Mouse (Mus musculus): ENCODE measurements around the gene Kcnk2. TPM values are rescaled to one million over a fixed set of nuclear protein-coding genes. Genes with fewer than 3 reads are reported as not detected.

Gene Kcnk2
- not detected in 2 replicates for total RNA-seq (2015)
- 0.29 TPM in 1 of 2 replicates, not detected in the other for total RNA-seq (2017)

DNA sequence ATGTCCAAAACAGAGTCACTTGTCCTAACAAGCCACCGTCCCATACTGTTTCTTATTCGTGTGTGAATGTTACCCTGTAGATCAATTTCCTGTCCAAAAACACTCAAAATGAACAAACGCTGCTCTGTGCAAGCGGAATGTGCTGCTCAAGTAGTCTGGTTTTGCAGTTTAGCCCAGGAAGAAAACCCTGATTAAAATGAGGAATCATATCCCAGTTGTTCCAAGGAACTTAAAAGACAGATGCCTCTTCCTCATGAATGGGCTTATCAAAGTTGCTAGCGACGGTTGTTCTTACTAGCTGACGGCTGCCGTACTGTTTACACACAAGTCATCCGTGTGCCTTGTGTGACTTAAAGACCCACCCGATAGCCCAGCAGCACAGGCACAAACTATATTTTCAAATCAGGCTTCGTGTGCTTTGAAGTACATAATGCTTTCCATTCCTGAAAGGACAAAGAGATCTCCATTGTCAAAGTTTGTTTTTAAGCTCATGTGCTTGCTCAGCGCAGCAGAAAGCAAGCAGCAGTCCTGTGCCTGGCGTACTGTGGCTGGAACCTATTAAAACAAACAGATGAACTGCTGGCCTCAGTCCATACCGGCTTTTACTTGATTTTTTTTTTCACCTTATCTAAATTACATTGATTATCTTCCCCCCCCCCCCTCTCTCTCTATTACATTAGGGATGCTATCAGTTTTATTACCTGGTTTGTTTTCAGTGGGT lies at the start of gene Kcnk2:
Gene Kcnk2, minus strand, starts transcription at position 51 of the 721 bp plus-strand sequence.
- no peak for ATAC-seq (ENCODE audit: poor library complexity, severe bottlenecking)

GRCm38 (mm10) chr1:189440741-189441140 lies 38.7 kb upstream of the Kcnk2 start:
- ATAC-seq (ENCODE audit: poor library complexity, severe bottlenecking): no peak

- ATAC-seq (ENCODE audit: poor library complexity, severe bottlenecking): no peak
These were observed 35.1 kb upstream of the Kcnk2 start for GRCm38 (mm10) chr1:189437126-189437525.

- ATAC-seq (ENCODE audit: poor library complexity, severe bottlenecking): no peak
These were observed 33.4 kb upstream of the Kcnk2 start for GRCm38 (mm10) chr1:189435452-189435851.

GRCm38 (mm10) chr1:189431479-189431878 lies 29.4 kb upstream of the Kcnk2 start:
- ATAC-seq (ENCODE audit: poor library complexity, severe bottlenecking): no peak

GRCm38 (mm10) chr1:189430534-189430933 lies 28.5 kb upstream of the Kcnk2 start:
- no peak for ATAC-seq (ENCODE audit: poor library complexity, severe bottlenecking)

DNA sequence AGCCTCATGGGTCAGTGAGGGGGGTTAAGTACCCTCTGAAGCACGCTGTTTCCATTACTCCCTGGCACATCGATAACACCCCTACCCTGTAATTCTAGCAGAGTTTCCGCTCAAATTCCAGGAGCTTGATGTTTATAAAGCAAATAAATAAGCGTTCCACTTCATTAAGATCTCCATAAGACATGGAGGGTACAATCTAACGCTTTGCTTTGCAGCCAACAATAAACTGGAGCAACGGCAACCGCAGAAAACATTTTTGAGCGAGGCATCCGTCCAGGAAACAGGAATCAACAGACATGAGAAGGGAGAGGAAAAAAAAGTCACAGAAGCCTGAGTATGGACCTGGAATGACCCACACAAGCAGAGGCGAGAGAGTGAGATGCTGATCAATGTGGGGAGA lies 27.5 kb upstream of the Kcnk2 start:
- no peak for ATAC-seq (ENCODE audit: poor library complexity, severe bottlenecking)

- no peak for ATAC-seq (ENCODE audit: poor library complexity, severe bottlenecking)
These were observed 24.2 kb upstream of the Kcnk2 start for GRCm38 (mm10) chr1:189426252-189426651.

- ATAC-seq (ENCODE audit: poor library complexity, severe bottlenecking): no peak
These were observed 17.8 kb upstream of the Kcnk2 start for GRCm38 (mm10) chr1:189419914-189420313.

DNA sequence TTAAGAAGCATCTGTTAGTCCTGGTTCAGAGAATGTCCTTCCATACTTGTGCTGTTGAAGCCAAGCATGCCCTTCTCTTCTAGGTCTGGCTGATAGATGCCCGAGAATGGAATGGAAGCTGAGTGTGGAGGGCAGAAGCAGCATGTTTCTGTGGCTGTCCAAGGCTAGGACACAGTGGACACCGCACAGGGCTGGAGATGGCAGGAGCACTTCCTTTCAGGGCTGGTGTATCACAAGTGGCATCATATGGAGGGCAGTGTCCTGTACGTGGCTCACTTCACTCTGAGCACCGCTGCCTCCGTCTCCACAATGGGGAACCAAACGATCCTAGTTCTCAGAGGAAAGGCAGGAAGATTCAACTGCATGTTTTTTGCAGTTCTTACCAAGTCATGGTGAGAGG lies 7.8 kb upstream of the Kcnk2 start:
- ATAC-seq (ENCODE audit: poor library complexity, severe bottlenecking): no peak

GRCm38 (mm10) chr1:189405221-189405620 lies 3.1 kb upstream of the Kcnk2 start:
- no peak for ATAC-seq (ENCODE audit: poor library complexity, severe bottlenecking)

DNA sequence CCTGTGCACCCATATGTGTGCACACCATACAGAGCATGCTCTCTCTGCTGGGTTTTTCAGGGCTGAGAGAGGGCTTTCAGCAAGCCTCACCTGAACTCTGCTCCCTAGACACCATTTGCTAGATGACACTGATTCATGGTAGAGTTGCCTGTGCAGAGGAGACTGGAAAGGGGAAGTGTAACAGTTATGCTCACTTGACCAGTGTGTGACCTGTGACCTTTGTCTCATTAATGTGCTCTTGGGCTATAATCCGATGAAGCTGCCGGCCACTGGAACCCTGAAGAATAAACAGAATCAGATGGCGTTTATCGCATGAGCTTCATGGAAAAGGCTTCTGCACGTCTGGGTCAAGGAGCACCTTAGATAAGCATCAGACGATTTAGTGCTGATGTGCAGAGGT lies 1.5 kb upstream of the Kcnk2 start:
- no peak for ATAC-seq (ENCODE audit: poor library complexity, severe bottlenecking)

DNA sequence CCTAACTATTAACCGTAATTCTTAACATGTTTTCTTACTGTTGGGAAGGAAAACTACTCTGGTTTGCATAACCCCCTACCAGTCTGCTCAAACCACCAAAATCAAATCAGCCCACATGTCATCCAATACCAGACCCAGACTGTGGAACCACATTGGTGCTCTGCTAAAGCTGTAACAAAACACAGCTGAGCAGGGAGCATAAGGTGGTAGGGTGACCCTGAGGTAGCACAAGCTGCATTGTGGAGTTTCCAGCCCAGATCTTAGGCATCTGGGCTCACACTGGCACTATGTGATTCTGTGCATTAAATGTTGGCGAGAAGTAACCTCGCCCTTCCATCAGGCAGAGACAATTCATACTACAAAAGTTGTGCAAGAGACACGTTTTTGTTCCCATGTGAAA lies 1.1 kb upstream of the Kcnk2 start:
- ATAC-seq (ENCODE audit: poor library complexity, severe bottlenecking): no peak

- ATAC-seq (ENCODE audit: poor library complexity, severe bottlenecking): no peak
These were observed 15.2 kb downstream of the Kcnk2 start for GRCm38 (mm10) chr1:189386848-189387247.

DNA sequence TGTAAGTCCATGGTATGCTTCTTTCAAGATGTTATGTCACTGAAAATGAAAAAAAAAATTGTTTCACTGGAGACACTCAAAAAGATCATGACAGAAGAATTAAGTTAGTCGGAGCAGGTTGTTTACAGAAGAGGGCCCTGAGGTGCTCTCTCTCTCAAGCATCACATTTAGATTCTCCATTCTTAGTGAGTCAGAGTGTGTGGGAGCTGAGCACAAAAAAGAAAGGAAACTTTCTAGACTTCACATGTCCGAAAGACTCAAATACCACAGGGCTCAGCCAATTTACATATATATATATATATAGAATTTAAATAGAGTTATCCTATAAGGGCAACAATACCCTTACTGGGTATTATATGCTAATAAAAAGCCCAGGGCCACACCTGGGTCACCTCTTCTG lies 15.9 kb downstream of the Kcnk2 start:
- no peak for ATAC-seq (ENCODE audit: poor library complexity, severe bottlenecking)

DNA sequence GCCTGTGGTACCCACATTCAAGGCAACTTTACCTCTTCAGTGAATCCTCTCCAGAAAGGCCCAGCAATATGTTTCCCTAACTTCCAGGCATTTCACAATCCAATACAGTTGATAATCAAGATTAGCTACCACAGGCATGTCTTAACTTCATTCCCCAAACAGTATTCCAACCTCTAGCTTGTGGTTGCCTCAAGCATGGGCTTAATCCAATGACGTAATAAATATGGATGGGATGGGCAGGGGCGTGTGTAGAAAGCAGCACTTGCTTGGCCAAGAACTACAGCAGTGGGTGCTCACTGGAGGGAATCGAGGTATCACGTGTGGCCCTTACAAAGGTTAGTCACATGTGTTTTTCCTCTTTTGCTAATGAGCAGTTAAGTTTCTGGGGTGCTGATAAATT lies 34.4 kb downstream of the Kcnk2 start:
- ATAC-seq (ENCODE audit: poor library complexity, severe bottlenecking): no peak

- no peak for ATAC-seq (ENCODE audit: poor library complexity, severe bottlenecking)
These were observed 37.9 kb downstream of the Kcnk2 start for GRCm38 (mm10) chr1:189364188-189364587.

DNA sequence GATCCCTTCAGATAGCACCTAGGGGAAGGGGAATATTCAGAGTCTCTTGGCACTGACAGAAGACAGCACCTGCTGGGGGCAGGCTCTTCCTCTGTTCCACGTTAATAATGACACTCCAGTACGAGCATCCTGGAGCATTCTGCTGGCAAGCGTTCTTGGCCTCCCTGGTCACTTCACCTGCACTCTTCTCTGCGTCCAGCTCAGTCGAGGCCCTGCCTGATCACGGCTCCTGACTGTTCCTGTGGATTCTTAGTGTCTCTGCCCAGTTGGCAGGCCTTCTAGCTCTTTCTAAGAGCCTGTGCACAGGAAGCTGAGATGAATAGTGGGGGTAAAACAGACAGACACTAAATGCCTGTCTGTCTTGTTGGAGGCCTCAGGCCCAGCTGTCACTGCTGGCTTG lies 39.5 kb downstream of the Kcnk2 start:
- no peak for ATAC-seq (ENCODE audit: poor library complexity, severe bottlenecking)

DNA sequence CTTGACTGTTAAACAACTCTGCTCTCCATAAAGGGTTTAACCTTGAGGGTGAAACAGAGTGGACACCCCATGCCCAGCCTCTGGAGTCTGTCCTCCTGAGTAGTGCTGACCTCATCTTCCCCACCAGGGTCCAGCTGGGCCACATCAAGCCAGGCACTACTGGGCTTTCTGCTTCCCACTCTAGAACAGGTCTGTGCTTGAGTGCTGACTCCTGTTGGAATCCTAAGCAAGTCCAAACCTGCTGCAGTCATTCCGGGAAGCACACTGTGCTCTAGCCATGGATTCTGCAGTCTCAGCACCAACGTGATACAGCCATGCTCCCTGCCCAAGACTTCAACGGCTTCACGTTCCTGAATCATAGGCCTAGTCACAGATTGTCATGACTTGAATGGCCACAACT lies 42.4 kb downstream of the Kcnk2 start:
- no peak for ATAC-seq (ENCODE audit: poor library complexity, severe bottlenecking)

DNA sequence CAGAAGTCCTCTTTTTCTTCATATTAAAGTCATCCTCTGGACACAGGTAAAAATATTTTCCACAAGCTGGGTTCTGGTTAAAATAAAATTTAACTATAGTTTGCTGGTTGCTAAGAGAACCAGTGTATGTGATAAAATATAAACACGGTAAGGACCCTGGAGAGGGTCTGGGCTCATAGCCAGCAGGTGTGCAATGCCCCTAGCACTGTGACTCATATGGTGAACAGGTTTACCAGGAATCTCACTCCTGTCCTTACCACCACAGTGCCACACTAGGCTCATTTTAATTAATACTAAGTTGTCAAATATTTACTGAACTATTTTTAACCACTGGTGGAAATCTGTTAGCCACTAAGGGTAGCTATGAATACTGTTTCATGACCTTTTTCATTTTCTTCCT lies 48.2 kb downstream of the Kcnk2 start:
- ATAC-seq (ENCODE audit: poor library complexity, severe bottlenecking): no peak

- no peak for ATAC-seq (ENCODE audit: poor library complexity, severe bottlenecking)
These were observed 50.3 kb downstream of the Kcnk2 start for GRCm38 (mm10) chr1:189351804-189352203.

GRCm38 (mm10) chr1:189349205-189349604 lies 52.9 kb downstream of the Kcnk2 start:
- no peak for ATAC-seq (ENCODE audit: poor library complexity, severe bottlenecking)

GRCm38 (mm10) chr1:189345166-189345565 lies 56.9 kb downstream of the Kcnk2 start:
- ATAC-seq (ENCODE audit: poor library complexity, severe bottlenecking): no peak

All from megakaryocyte, adult 5-6 weeks (primary cell).